Mouse (Mus musculus) midbrain, postnatal 0 days (tissue): ENCODE measurements around the gene Avil. TPM values are rescaled to one million over a fixed set of nuclear protein-coding genes. Genes with fewer than 3 reads are reported as not detected.

Experiments used
- ATAC-seq: fragments of 200-750 bp; cut with Nextera tagmentation; 2 replicates; pipeline ENCODE4 v1.8.0; 2017; ENCODE audit warnings: moderate number of reproducible peaks, mild to moderate bottlenecking, moderate TSS enrichment, moderate library complexity; ENCODE audit not compliant: low FRiP score
- DNase-seq: peaks from one replicate; pipeline ENCODE4 v3.0.0-alpha.2; 2015; ENCODE audit warnings: low spot score
- H3K27ac ChIP-seq: fragments of 300-500 bp; sonication (generic); 2 replicates; pipeline ENCODE4 v1.5.1; 2014; ENCODE audit warnings: low read depth, mild to moderate bottlenecking, low read length, mixed read lengths
- H3K27me3 ChIP-seq: fragments of 300-500 bp; sonication (generic); 2 replicates; pipeline ENCODE4 v1.6.1; 2014; ENCODE audit warnings: low read length, control low read depth, mixed read lengths; ENCODE audit not compliant: insufficient read depth
- H3K36me3 ChIP-seq: fragments of 300-500 bp; sonication (generic); 2 replicates; pipeline ENCODE4 v1.6.1; 2014; ENCODE audit warnings: low read length, control low read depth, mixed read lengths; ENCODE audit not compliant: insufficient read depth
- H3K4me1 ChIP-seq: fragments of 300-500 bp; sonication (generic); 2 replicates; pipeline ENCODE4 v1.6.1; 2014; ENCODE audit warnings: mild to moderate bottlenecking, control low read depth, antibody characterized with exemption, low read length, mixed read lengths; ENCODE audit not compliant: insufficient read depth
- H3K4me2 ChIP-seq: fragments of 300-500 bp; sonication (generic); 2 replicates; pipeline ENCODE4 v1.6.1; 2014; ENCODE audit warnings: low read depth, mild to moderate bottlenecking, low read length, mixed read lengths; ENCODE audit not compliant: poor library complexity, severe bottlenecking
- H3K4me3 ChIP-seq: fragments of 300-500 bp; sonication (generic); 2 replicates; pipeline ENCODE4 v1.5.1; 2014; ENCODE audit warnings: low read depth, mild to moderate bottlenecking, low read length, moderate library complexity
- H3K9ac ChIP-seq: fragments of 300-500 bp; sonication (generic); replicated peaks from 2 replicates; pipeline ENCODE4 v1.6.1; 2014; ENCODE audit warnings: mild to moderate bottlenecking, low read length, moderate library complexity, mixed read lengths; ENCODE audit not compliant: poor library complexity, severe bottlenecking
- H3K9me3 ChIP-seq: fragments of 300-500 bp; sonication (generic); 2 replicates; pipeline ENCODE4 v1.6.1; 2016; ENCODE audit warnings: low read length, control low read depth
- CTCF ChIP-seq: IDR thresholded peaks from 2 replicates; pipeline ENCODE4 v1.5.1; 2016; ENCODE audit warnings: antibody characterized with exemption, mild to moderate bottlenecking
- WGBS: fragments of 180-500 bp; shearing (Covaris S2); extraction: QIAGEN DNeasy Blood & Tissue Kit; methylation state at CpG from one replicate; pipeline ENCODE4 v1.1.7; 2014; 5-methylcytosine and 5-hydroxymethylcytosine counted together
- polyA plus RNA-seq: library from polyadenylated mRNA; unstranded; fragments of >200 nt; fragmentation: Nextera tagmentation; extraction: Ambion mirVana; gene quantifications from 2 replicates; pipeline ENCODE4 v1.2.1, GENCODE M21; 2015
- total RNA-seq: library from RNA; depleted of rRNA; stranded (reverse); fragments of >200 nt; gene quantifications from 2 replicates; pipeline ENCODE4 v1.2.3, GENCODE M21; 2014

Avil gene
- total and polyA plus RNA-seq, 2 experiments from 2014 or later: 1.3 to 2.0 TPM

DNA sequence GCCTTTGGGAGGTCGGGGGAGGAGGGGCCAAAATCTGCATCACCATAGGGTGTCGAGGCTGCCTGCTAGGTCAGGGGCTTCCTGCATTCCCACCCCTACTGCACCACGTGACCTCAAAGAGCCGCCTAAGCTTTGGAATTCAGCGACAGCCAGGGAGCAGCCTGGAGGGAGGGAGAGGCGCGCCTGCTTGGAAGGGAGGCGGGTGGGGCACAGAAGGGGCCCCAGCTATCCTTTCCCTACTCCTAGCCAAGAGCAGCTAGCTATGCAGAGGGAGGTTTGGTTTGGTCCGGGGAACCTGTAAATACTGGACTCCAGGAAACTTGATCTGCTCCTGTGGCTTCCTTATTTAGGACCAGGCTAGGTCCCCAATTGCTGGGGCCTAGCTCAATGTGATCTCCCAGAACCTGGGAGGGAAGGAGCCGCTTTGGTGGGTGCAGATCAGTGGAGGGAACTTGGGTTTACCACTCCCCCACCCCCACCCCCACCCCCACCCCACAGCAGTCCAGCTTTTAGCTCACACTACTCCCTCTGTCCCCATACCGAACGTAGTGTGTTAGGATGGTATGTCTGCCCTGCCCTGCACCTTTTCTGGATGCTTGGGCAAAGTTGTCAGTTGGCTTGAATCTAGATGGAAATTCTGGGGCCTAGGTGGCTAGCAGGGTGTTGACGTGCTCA lies 28.3 kb upstream of the Avil start:
- Histone ChIP-seq H3K36me3 (no peaks in the 10 kb centered on the region), H3K4me3 (no peak overlapping the region), H3K4me2 (no peak overlapping the region), H3K9me3 (no peaks in the 10 kb centered on the region), H3K4me1 (no peaks in the 10 kb centered on the region), H3K27ac (no peak overlapping the region), H3K27me3 (0 out of 2 replicates have a peak, but pooled peaks cover 5% of the 10 kb centered on the region), H3K9ac (0 out of 2 replicates have a peak overlapping the region, but pooled peaks have one; percentile 19)
- ATAC-seq (no peak), DNase-seq (no peak)
- TF ChIP-seq CTCF: no peak
- 14% methylated on average over 13 of the region's 13 CpGs for WGBS

DNA sequence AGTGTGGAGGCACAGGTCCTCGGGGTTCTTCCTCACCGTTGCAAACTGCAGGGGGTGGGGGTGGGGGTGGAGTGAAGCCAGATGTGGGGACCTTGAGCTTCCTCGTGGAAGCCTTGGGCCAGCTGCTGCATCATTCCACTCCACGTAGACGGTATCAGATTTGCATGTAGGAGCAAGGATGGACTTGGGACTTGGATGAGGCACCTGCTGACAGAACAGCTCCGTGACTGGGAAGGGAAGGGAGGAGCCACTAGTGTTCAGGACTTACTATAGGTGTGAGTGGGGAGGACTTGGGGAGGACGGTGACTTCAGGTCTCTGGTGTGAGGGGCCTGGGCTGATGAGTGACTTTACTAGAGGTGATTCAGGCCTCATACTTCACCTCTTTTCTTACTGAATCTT lies 27.5 kb upstream of the Avil start:
- Histone ChIP-seq H3K9me3 (no peaks in the 10 kb centered on the region), H3K4me3 (no peak overlapping the region), H3K4me2 (no peak overlapping the region), H3K9ac (no peak overlapping the region), H3K36me3 (no peaks in the 10 kb centered on the region), H3K27me3 (0 out of 2 replicates have a peak, but pooled peaks cover 5% of the 10 kb centered on the region), H3K27ac (no peak overlapping the region), H3K4me1 (no peaks in the 10 kb centered on the region; the same call in 1 of the 2 replicates)
- no peak for TF ChIP-seq CTCF
- 36% methylated on average over 7 of the region's 7 CpGs for WGBS
- no peak for DNase-seq
- ATAC-seq: no peak

DNA sequence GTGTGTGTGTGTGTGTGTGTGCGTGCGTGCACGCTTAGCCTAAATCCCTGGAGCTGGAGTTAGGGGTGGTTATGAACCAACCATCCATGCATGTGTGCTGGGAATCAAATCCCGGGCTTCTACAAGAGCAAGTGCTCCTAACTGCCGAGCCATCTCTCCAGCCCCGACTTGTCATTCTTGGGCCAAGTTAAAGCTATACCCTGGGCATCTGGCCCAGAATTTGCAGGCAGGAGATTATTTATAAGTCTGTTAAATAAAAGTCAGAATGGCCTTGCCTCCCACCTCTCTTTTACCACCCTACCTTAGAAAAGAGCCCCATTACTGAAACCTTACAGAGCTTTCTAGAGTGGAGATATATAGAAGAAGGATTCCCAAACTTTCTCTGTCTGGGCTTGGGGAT lies 24.8 kb upstream of the Avil start:
- WGBS: 80% methylated on average over 6 of the region's 6 CpGs
- Histone ChIP-seq H3K9ac (no peak overlapping the region), H3K4me1 (no peaks in the 10 kb centered on the region; the same call in 1 of the 2 replicates), H3K27ac (no peak overlapping the region), H3K27me3 (0 out of 2 replicates have a peak, but pooled peaks cover 5% of the 10 kb centered on the region), H3K36me3 (no peaks in the 10 kb centered on the region), H3K4me2 (no peak overlapping the region), H3K9me3 (no peaks in the 10 kb centered on the region), H3K4me3 (no peak overlapping the region)
- DNase-seq (no peak), ATAC-seq (no peak)
- TF ChIP-seq CTCF: no peak

DNA sequence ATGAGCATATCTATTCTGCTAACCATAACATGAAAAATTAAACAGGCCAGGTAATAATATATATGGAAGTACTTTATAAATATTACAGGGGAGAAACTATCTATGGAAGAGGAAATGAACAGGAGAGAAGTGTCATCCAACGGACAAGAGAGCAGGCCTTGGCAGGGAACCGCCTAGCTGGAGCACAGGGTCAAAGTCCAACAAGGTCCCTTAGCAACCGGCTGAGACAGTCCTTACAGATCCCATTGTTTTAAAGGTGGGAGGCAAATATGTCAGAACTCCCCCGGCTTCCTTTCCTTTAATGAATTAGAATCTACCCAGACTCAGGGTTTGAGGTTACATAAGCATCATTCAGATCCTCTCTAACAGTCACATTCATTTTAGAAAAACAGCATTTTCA lies 23.4 kb upstream of the Avil start:
- 33% methylated on average over 4 of the region's 4 CpGs for WGBS
- H3K27ac ChIP-seq: no peak overlapping the region
- DNase-seq (no peak), ATAC-seq (no peak)
- H3K4me1 ChIP-seq: peaks cover 8% of the 10 kb centered on the region; the same call in 1 of the 2 replicates
- no peak overlapping the region for H3K9ac ChIP-seq
- TF ChIP-seq CTCF: no peak
- H3K4me2 ChIP-seq: no peak overlapping the region
- H3K27me3 ChIP-seq: 0 out of 2 replicates have a peak, but pooled peaks cover 5% of the 10 kb centered on the region
- no peaks in the 10 kb centered on the region for H3K9me3 ChIP-seq
- H3K4me3 ChIP-seq: no peak overlapping the region
- H3K36me3 ChIP-seq: no peaks in the 10 kb centered on the region

DNA sequence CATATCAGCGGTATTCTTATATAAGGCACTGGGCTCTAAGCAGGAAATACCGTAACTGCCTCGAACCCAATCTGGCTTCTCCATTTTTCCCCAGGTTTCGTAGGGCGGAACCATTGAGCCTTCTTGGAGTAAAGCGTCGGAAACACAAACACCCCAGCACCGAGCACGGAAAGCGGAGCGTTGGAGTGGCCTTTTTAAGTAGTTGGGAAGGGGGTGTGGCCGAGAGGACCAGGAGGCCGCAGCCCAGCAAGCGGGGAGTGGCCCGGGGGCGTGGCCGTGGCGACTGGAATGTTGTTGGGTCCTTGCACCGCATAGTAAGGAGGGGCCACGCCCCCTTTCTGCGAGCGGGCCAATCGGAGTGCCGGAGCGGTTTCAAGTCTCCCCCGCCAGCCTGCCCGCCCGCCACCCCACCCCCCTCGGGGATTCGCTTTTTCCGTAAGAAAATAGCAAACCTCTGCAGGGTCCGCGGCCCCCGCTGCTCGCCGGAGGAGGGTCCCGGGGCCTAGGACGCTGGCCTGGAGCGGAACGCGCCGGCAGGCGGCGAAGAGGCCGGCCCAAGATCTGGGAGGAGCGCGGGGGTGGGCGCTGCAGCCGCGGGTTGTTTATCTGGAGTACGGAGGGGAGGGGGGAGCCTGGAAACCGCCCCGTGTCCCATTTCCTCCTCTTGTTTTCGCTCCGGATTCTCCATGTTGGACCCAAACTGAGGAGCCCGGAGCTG lies 22.1 kb upstream of the Avil start, which contains the start of gene Ctdsp2:
Ctdsp2 (plus strand) TSS at position 441 of the 718 bp plus-strand sequence.
- peak within 1 kb of the TSS; percentile 99 for H3K27ac ChIP-seq
- ATAC-seq: peak; percentile 92
- no peaks in the 10 kb centered on the region for H3K27me3 ChIP-seq
- DNase-seq: peak; percentile 99
- H3K4me3 ChIP-seq: peak within 1 kb of the TSS; percentile 96
- peak; percentile 30 for TF ChIP-seq CTCF
- no peaks in the 10 kb centered on the region for H3K36me3 ChIP-seq
- peak within 1 kb of the TSS; percentile 87 for H3K9ac ChIP-seq
- no peaks in the 10 kb centered on the region for H3K9me3 ChIP-seq
- peak within 1 kb of the TSS; percentile 89 for H3K4me2 ChIP-seq
- peaks cover 12% of the 10 kb centered on the region; the same call in 1 of the 2 replicates for H3K4me1 ChIP-seq
- under 1% methylated on average over 42 of the region's 56 CpGs for WGBS
